Mouse (Mus musculus) frontal cortex, adult 2 months (tissue): ENCODE data around the gene Rap1gds1. TPM values are rescaled to one million over a fixed set of nuclear protein-coding genes. Genes with fewer than 3 reads are reported as not detected.

Experiments
- DNase-seq, 2 experiments: peaks; one replicate each; pipeline ENCODE4 v3.0.0; 2022; ENCODE audit warnings: low spot score in 1 of 2; ENCODE audit errors: extremely low spot score in 1 of 2
- polyA plus RNA-seq: library from polyadenylated mRNA; depleted of rRNA; stranded (reverse); fragments of >200 nt; gene quantifications from 2 replicates; pipeline ENCODE4 v1.2.3, GENCODE M21; 2012

Gene Rap1gds1
- polyA plus RNA-seq, 1 experiment: 205 TPM

GRCm38 (mm10) chr3:138955220-138955619, 119.8 kb downstream of the Rap1gds1 start:
- DNase-seq: no peak

- DNase-seq: peak; percentile 69 to 83
Measured at GRCm38 (mm10) chr3:138949081-138949480, 125.9 kb downstream of the Rap1gds1 start.

GRCm38 (mm10) chr3:138945516-138945915, 129.5 kb downstream of the Rap1gds1 start:
- no peak for DNase-seq

- DNase-seq: no peak
Measured at GRCm38 (mm10) chr3:138941604-138942003, 133.4 kb downstream of the Rap1gds1 start.

GRCm38 (mm10) chr3:138937241-138937640, 137.8 kb downstream of the Rap1gds1 start:
- DNase-seq: no peak

GRCm38 (mm10) chr3:138936780-138937179, 138.2 kb downstream of the Rap1gds1 start:
- DNase-seq: no peak

- no peak for DNase-seq
Measured at GRCm38 (mm10) chr3:138927437-138927836, 147.6 kb downstream of the Rap1gds1 start.

GRCm38 (mm10) chr3:138926161-138926560, 148.8 kb downstream of the Rap1gds1 start:
- no peak for DNase-seq

- DNase-seq: no peak
Measured at GRCm38 (mm10) chr3:138918241-138918640, 156.8 kb downstream of the Rap1gds1 start.

GRCm38 (mm10) chr3:138917016-138917415, 158.0 kb downstream of the Rap1gds1 start:
- DNase-seq: no peak

- no peak for DNase-seq
Measured at GRCm38 (mm10) chr3:138916591-138916990, 158.4 kb downstream of the Rap1gds1 start.

- DNase-seq: no peak
Measured at GRCm38 (mm10) chr3:138914626-138915288, 160.2 kb downstream of the Rap1gds1 start.

- DNase-seq: no peak
Measured at GRCm38 (mm10) chr3:138912504-138912903, 162.5 kb downstream of the Rap1gds1 start.

GRCm38 (mm10) chr3:138909313-138909712, 165.7 kb downstream of the Rap1gds1 start:
- no peak for DNase-seq

GRCm38 (mm10) chr3:138906112-138906880, 168.7 kb downstream of the Rap1gds1 start:
- DNase-seq: peak in 1 of 2 experiments; percentile 86

- DNase-seq: peak in 1 of 2 experiments; percentile 43
Measured at GRCm38 (mm10) chr3:138905678-138906077, 169.3 kb downstream of the Rap1gds1 start.

GRCm38 (mm10) chr3:138900571-138901141, 174.3 kb downstream of the Rap1gds1 start:
- DNase-seq: peak; percentile 60 to 71

- DNase-seq: no peak
Measured at GRCm38 (mm10) chr3:138898055-138898454, 176.9 kb downstream of the Rap1gds1 start.

- DNase-seq: no peak
Measured at GRCm38 (mm10) chr3:138897500-138897899, 177.5 kb downstream of the Rap1gds1 start.

- DNase-seq: no peak
Measured at GRCm38 (mm10) chr3:138893520-138893919, 181.5 kb downstream of the Rap1gds1 start.

GRCm38 (mm10) chr3:138889769-138890295, 185.2 kb downstream of the Rap1gds1 start:
- DNase-seq: no peak
